Mouse (Mus musculus) ES-Bruce4 (cell line): ENCODE data around the gene Exoc4.

Experiments used
- CTCF ChIP-seq: IDR thresholded peaks from one replicate; pipeline ENCODE4 v1.8.1; 2011; ENCODE audit warnings: low read depth, low read length
- POLR2A ChIP-seq: IDR thresholded peaks from one replicate; pipeline ENCODE4 v1.8.1; 2011; ENCODE audit warnings: low read length; ENCODE audit not compliant: insufficient read depth

- no peak for TF ChIP-seq CTCF
- TF ChIP-seq POLR2A: no peak
Measured at GRCm38 (mm10) chr6:33696976-33697375, 448.1 kb downstream of the Exoc4 start.
